Mouse (Mus musculus): ENCODE measurements around the gene Acmsd. TPM values are rescaled to one million over a fixed set of nuclear protein-coding genes. Genes with fewer than 3 reads are reported as not detected.
"Not testable (repeated sequence)": the region's sequence is repeated elsewhere in the genome, so short reads cannot be mapped to it uniquely, and the experiment has no call there.

Gene Acmsd
- 0.67 TPM in 1 of 3 replicates, not detected in the others for total RNA-seq (2017)

DNA sequence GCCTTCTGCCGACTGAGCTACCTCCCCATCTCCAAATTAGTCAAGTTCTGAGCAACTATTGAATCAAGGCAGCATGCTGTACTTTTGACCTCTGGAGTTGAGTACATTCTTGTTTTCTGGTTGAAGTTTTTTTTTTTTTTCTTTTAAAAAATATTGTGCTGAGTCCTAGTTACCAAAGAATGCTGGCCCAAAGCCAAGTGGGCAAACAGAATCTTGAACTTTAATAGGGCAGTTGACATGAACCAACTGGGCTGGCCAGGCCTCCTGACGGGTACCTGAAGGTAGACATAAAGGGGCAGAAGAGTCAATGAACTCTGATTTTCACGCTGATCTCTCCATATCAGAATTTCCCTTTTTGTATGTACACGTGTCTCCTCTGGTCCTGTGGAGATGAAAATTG lies at the start of gene Acmsd:
Gene Acmsd, plus strand, starts transcription at position 318 of the 400 bp plus-strand sequence.
- no peak for ATAC-seq (replicated peaks; ENCODE audit: insufficient number of reproducible peaks, low FRiP score, low TSS enrichment, poor library complexity, severe bottlenecking)

DNA sequence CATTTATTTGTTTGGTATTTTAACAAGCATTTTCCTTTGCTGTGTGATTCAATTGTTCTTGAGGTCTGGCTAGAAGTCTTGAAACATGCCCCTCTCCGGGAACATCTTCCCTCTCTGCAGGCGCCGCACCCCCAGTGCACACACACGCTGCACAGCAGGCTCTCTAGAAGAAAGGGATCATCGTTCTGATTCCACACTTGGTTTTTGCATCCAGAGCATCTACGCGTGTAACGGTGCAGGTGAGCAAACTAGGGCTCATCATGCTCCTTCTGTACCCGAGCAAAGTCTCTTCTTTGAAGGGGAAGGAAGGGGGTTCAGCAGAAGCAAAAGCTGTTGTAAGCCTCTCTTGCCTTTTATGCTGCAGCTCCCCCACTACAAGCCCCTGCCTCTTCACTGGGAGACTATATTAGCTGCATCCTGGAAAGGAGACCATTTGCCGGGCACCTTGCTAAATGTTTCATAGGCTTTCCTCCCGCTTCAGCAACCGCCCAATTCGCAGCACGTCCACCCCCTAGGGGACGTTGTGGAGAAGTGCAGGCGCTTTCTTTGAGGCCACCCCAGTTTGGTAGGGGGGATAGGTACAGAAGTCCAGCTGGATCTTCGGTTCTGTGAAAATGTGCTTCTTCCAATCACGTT lies 49.6 kb upstream of the Acmsd start, which contains the start of gene Tmem163:
Gene Tmem163, minus strand, starts transcription at position 51 of the 636 bp plus-strand sequence.
- no peak for ATAC-seq (replicated peaks; ENCODE audit: insufficient number of reproducible peaks, low FRiP score, low TSS enrichment, poor library complexity, severe bottlenecking)

DNA sequence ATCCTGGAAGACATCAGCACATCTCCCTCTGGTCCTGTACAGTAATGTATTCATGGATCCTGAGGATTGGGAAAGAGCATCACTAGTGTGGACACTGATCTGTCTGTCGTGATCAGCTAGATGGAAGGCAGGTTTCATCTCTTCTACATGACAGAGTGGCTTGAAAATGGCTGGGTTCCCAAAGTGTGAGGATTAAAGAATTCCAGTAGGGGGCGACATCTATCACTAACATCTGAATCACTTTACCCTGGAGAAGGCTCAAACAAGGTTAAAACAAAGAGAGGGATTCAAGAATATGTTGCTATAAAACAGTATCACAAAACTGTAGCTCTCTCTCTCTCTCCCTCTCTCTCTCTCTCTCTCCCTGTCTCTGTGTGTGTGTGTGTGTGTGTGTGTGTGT lies 32.7 kb upstream of the Acmsd start:
- ATAC-seq (replicated peaks; ENCODE audit: insufficient number of reproducible peaks, low FRiP score, low TSS enrichment, poor library complexity, severe bottlenecking), result no peak

DNA sequence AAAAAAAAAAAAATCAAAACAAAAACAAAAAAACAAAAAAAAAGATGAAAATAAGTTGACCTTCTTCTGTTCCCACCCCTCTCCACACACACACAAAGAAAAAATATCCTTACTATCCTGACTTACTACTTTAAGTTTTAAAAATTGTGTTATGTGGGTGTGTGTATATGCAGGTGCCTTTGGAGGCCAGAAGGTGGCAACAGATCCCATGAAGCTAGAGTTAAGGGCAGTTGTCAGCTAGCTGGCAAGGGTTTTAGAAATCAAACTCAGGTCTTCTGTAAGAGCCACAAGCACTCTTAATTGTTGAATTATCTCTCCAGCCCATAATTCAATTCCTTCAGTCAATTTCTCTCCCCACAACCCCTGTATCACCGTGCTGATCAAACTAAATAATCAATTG lies 27.0 kb upstream of the Acmsd start:
- ATAC-seq (replicated peaks; ENCODE audit: insufficient number of reproducible peaks, low FRiP score, low TSS enrichment, poor library complexity, severe bottlenecking), result no peak

DNA sequence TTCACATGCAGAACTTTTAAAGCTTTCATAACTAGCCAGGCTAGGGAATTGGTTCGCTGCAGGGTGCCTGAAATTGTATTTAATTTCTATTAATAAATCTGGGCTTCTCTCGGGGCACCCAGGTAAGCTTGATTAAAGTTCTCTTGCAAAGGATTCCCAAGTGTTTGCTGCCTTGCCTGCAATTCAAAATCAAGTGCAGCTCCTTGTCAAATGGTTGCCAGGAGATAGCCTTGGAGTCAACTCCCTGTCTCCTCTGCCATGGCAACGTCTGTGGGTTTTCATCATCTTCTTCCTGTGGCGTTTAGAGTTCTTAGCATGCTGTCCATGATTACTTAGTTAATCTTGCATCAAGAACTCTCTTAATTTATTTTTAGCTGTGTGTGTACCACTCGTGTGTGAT lies 22.9 kb upstream of the Acmsd start:
- no peak for ATAC-seq (replicated peaks; ENCODE audit: insufficient number of reproducible peaks, low FRiP score, low TSS enrichment, poor library complexity, severe bottlenecking)

DNA sequence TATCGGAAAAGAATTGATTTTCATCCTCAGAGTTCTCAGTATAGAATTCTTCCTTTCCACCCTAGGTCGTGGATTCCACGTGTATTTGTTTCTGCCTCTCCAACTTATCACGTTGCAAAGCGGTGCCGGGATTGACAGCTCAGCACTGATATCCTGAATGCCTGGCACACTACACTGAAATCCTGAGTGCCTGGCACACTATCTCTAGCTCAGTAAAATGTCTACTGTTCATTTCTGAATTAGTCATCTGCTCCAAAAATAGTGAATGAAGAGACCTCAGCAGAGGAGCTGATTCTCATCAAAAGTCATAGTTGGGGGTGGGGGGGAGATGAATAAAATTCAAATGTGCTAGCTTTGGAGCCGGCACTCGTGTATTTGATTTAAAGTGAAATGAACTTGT lies 12.8 kb upstream of the Acmsd start:
- no peak for ATAC-seq (replicated peaks; ENCODE audit: insufficient number of reproducible peaks, low FRiP score, low TSS enrichment, poor library complexity, severe bottlenecking)

DNA sequence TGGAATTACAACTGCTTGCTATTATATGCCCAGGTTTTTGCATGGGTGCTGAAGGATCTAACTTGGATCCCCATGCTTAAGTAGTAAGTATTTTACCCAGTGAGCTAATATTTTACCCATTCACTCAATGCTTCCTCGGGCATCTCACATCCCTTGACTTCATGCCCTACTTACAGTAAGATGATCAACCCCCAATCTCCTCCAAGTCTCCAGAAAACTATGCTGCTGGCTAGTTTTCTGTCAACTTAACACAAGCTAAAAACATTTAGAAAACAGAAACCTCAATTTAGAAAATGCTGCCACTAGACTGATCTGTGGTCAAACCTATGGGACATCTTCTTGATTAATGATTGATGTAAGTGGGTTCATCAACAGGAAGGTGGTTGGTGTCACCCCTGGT lies 10.9 kb upstream of the Acmsd start:
- no peak for ATAC-seq (replicated peaks; ENCODE audit: insufficient number of reproducible peaks, low FRiP score, low TSS enrichment, poor library complexity, severe bottlenecking)

DNA sequence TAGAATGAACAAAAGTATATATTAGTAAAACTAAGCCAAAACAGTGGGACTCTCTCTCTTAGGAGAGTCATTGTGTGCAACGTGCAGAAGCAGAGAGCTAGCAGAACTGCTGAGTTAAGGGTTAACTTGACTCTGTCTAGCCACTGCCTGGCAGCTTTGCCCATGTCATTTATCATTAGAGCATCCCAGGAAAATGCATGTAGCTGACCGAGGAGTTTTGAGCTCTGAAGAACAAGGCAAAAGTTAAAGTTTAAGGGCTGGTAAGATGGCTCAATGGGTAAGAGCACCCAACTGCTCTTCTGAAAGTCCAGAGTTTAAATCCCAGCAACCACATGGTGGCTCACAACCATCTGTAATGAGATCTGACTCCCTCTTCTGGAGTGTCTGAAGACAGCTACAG lies 5.6 kb upstream of the Acmsd start:
- ATAC-seq (replicated peaks; ENCODE audit: insufficient number of reproducible peaks, low FRiP score, low TSS enrichment, poor library complexity, severe bottlenecking), result no peak

DNA sequence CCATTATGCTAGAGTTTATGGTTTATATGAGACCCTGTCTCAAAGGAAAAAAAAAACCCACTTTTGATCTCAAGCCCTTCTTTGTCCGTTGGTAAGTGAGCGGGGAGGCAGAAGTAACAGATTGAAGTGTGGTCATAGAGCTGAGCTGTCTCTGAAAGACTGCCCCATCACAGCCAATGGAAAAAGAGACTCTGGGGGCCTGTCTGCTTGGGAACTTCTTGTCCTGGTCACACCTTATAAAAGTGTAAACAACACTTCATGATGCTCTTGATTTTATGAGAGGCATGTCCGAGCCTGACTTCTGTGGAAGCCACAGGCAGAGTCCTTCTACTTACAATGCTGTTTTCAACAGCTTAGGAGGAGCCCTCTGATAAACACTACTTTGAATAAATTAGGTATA lies 1.9 kb downstream of the Acmsd start:
- ATAC-seq (replicated peaks; ENCODE audit: insufficient number of reproducible peaks, low FRiP score, low TSS enrichment, poor library complexity, severe bottlenecking), result no peak

DNA sequence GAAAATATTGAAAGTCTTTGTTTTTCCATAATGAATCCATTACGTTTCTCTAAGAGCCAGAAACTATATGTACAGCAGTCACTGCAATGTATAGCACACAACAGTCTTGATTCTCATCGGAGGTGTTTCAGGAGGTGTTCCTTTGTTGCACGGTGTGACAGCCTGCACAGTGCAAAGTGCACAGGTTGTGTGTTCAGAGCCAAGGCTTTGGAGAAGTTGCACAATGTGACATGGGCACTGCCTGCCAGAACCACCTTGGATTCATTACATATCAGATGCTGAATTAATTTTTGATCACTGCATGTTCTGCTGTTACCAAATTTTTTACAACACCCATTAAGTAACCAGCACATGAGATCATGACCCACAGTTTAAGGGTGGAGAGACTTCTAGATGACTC lies 3.2 kb downstream of the Acmsd start:
- no peak for ATAC-seq (replicated peaks; ENCODE audit: insufficient number of reproducible peaks, low FRiP score, low TSS enrichment, poor library complexity, severe bottlenecking)

DNA sequence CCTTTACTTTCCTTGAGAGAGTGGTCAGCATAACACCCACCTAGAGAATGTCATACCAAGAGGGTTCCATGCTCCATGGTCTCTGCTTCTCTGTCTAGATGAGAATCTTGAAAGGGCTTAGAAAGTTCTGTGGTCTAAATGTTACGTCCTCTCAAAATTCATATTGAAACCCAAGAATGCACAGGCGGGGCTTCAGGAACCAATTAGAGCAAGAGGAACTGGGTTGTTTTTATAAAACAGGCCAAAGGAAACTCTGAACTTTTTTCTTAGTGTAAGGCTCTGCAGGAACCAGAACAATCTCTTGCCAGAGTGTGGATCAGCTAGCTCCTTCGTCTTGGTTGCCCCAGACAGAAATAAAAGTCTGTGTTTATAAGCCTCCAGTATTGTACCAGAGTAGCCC lies 3.6 kb downstream of the Acmsd start:
- ATAC-seq (replicated peaks; ENCODE audit: insufficient number of reproducible peaks, low FRiP score, low TSS enrichment, poor library complexity, severe bottlenecking), result no peak

DNA sequence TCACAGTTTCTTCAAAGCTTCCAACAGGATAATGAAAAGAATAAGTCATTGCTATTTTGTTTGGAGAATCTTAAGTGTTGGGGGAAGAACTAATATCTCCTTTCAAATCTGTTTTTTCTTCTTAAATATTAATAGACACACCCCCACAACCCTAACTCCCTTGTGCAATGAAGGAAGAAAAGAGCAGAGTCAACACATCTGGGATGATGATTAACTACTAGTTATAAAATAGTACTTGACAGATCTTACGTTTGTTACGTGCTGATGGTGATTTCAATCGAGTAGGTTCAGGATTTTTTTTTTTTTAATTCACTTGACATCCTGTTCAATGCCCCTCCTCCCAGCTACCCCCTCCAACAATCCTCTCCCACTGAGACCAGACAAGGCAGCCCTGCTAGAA lies 6.1 kb downstream of the Acmsd start:
- ATAC-seq (replicated peaks; ENCODE audit: insufficient number of reproducible peaks, low FRiP score, low TSS enrichment, poor library complexity, severe bottlenecking), result no peak

DNA sequence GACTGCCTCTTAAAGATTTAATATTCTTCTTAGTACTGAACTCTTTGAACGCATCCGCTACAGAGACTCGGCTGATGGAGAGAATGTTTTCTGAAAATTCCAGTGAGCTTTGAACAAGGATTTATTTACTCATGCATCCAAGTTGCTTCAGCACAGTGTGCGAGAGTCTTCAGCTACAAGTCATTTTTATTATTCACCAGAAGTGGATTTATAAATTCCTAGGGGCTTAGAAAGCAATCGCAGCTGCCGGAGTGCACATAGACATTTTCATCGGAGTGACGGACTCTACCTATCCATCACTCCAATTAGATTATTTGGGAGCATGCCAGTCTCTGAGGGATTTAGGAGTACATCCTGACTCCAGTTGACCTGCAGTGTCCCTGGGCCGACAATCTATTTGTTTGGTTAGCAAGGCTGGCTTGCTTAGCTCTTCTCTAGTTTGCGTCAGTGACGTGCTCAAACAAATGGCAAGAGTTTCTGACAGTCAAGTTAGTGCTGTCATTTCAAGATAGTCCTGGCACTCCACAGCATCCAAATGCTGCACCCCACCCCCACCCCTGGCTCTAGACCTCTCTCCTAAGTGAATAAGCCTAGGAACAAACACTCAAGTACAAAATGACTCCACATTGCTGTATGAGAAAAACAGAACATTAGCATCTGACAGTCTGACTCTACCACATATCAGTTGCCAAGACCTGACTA lies 21.3 kb downstream of the Acmsd start:
- ATAC-seq (replicated peaks; ENCODE audit: insufficient number of reproducible peaks, low FRiP score, low TSS enrichment, poor library complexity, severe bottlenecking), result no peak

DNA sequence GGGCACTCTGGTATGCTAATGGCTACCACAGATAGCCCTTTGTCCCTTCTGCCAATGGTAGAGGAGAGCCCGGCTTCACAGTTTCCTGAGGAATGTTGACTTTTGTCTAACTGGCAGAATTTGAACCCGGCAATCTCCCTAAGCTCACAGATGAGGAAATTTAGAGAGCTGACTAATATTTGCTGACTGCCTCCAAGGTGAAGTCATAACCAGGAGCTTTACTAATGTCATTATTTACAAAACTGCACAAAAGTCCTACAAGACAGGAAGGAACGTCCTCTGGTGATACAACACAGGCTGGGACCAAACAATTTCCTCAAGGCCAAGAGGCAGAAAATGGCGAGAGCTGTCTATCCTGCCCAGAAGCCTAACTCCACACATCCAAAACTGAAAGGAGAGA lies 26.6 kb downstream of the Acmsd start:
- no peak for ATAC-seq (replicated peaks; ENCODE audit: insufficient number of reproducible peaks, low FRiP score, low TSS enrichment, poor library complexity, severe bottlenecking)

DNA sequence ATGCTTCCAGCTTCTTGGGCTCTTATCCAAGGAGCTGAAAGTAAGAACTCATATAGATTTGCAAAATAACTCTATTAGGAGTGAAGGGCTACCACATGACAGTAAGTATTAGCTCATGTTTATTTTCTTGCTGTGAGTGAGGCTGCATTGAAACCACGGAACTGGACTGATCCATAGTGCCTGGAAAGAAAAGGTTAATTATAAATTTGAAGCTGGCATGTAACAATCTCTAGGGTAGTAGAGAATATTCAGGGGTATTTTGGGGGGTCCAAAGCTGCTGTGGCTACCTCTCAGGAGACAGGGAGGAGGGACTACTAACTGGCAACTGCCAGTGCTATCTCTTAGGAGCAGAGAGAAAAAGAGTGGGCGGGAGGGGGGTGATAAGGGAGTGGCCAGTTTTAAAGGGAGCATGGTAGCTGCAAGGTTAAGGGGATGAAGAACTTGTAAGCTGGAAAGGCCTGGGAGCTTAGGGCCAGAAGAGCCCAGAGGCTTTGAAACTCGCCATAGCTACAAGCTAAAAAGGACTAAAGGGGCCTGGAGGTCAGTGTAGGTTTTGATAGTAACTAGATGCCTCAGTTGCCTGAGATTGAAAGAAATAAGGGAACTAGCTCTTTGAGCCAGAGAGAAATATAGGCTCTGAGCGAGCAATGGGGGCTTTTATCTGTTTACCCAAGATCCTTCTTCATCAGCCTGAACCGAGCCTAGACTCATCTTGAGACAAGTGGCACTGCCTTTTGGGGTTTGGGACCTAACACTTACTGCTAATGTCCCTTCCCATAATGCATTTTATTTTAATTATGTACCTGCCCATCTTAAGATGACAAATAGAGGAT lies 27.3 kb downstream of the Acmsd start:
- no peak for ATAC-seq (replicated peaks; ENCODE audit: insufficient number of reproducible peaks, low FRiP score, low TSS enrichment, poor library complexity, severe bottlenecking)

DNA sequence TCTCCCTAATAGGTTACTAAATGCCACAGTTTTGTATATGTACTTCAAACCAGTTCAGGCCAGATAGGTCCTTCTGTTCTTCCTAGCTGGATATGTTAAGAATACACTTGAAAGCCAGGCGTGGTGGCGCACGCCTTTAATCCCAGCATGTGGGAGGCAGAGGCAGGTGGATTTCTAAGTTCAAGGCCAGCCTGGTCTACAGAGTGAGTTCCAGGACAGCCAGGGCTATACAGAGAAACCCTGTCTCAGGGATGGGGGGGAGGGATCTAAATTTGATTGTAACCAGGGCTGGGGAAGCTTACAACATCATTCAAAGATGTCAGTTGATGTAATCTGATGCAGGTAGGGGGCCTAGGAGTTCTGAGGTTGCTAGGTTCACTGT lies 27.9 kb downstream of the Acmsd start:
- not testable (repeated sequence) for ATAC-seq (replicated peaks; ENCODE audit: insufficient number of reproducible peaks, low FRiP score, low TSS enrichment, poor library complexity, severe bottlenecking)

DNA sequence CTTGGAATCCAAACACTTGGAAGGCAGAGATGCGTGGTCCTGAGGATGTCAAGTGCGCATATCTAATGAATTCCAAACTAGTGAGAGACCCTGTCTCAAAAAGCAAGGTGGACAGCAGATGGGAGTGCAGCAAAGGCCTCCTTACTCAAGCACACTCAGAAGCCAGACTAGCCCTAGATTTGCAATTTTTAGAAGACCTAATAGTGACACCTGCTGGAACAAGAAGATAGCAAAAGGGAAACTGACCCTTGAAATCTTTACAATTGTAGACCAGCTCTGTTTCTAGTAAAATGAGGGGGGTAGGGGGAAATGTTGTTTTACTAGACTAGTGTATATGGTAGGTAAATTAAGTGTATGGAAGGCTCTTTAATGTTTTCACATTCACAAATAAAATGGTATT lies 36.3 kb downstream of the Acmsd start:
- no peak for ATAC-seq (replicated peaks; ENCODE audit: insufficient number of reproducible peaks, low FRiP score, low TSS enrichment, poor library complexity, severe bottlenecking)

DNA sequence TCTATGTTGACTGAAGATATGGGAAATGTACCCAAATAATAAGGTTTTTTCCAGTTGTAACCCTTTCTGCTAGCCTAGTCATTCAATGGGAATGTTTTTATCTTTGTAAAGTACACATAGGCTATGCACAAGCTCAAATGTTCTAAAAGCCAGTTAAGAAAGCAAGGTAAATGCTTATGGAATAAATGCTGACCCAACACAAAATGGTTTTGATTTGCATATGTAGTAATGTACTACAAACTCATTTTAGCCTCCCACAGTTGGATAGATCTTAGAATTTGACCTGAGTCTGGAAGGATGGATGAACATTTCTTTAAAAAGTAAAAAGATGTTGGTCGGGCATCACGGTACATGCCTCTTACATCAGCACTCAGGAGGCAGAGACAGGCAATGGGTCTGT lies 37.5 kb downstream of the Acmsd start:
- no peak for ATAC-seq (replicated peaks; ENCODE audit: insufficient number of reproducible peaks, low FRiP score, low TSS enrichment, poor library complexity, severe bottlenecking)

DNA sequence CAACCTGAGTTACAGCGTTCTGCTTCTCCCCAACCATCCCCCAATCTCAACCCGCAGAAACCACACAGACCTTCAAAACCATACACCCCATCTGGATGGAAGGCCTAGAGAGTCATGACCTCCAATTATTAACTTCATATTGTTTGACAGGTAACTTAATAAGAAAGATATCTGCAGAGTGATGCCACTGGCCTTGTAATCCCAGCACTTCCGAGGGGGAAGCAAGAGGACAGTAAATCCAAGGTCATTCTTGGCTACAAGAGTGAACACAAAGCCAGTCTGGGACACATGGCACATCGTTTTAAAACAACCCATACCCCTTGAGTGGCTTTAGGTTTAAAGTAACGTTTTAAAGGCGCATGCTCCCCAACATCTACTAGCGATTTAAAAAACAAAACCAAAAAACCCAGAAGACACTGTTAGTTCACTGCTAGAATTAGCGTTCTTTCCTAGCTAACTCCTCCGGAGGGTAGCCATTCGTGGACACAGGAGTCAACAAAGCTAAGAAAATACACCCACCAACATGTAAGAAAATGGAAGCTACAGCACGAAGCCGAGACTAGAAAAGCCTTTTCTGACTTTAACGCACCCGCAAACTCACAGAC lies 44.1 kb downstream of the Acmsd start:
- ATAC-seq (replicated peaks; ENCODE audit: insufficient number of reproducible peaks, low FRiP score, low TSS enrichment, poor library complexity, severe bottlenecking), result no peak

All from monocyte, adult 5-6 weeks (primary cell).